Mouse (Mus musculus) Patski (cell line): ENCODE data around the gene Slc34a3. TPM values are rescaled to one million over a fixed set of nuclear protein-coding genes. Genes with fewer than 3 reads are reported as not detected.

Experiments used
- ATAC-seq: fragments of 100-300 bp; one replicate; pipeline ENCODE4 v1.8.0; 2021
- CTCF ChIA-PET: fragments of 350-600 bp; sonication (Branson Sonifier 250); formaldehyde crosslinking; loops from one replicate; lab custom pipeline; 2022; ENCODE audit warnings: inconsistent platforms; lab: Charles Lee
- POLR2A ChIA-PET: fragments of 350-600 bp; sonication (Branson Sonifier 250); formaldehyde crosslinking; loops from one replicate; lab custom pipeline; 2022; ENCODE audit warnings: antibody characterized with exemption, inconsistent platforms; lab: Charles Lee
- DNase-seq: peaks from one replicate; pipeline ENCODE4 v3.0.0-alpha.2; 2011; ENCODE audit warnings: low read depth, low spot score
- H3K27me3 ChIP-seq: fragments of 371-371 bp; one replicate; pipeline ENCODE4 v1.5.1; 2021
- CTCF ChIP-seq: fragments of 100-300 bp; IDR thresholded peaks from one replicate; pipeline ENCODE4 v1.5.1; 2021
- in situ Hi-C: fragments of 300-500 bp; cut with MboI; formaldehyde crosslinking; loops from 3 replicates; pipeline ENCODE4 v1.11.1; 2018; ENCODE audit warnings: low pct_unique_long_range_greater_than_20kb, mixed read lengths
- polyA plus RNA-seq: library from polyadenylated mRNA; unstranded; gene quantifications from one replicate; pipeline ENCODE4 v1.2.3, GENCODE M21; 2021

Gene Slc34a3
- polyA plus RNA-seq, 1 experiment from 2014 or later = not detected

DNA sequence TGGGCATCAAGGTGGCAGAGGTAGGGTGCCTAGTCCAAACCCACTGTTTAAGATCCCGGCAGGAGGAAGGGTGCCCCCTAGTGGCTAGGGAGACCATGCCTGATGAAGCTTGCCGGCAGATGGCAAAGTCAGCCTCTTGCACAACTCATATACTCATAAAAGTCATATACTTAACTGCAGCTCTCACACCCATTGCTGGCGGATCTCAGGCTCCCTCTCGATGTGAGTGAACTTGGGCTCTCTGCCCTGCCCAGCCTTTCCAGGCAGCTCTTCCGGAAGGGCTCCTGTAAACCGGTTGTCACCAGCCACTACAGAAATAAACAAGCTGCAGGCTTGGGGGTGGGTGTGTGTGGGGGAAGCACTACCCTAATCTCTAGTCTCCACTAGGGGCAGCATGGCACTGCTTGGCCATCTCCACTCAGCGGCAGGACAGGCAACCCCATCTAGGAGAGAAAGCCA is 5.7 kb downstream of the Slc34a3 start:
- POLR2A ChIA-PET = interaction anchor here (0.7 to 1.1 kb wide), 2 partner anchors 34 to 52 kb away, joined by 4 read pairs; no protein-coding TSS in a partner anchor
- in situ Hi-C loops = no loop called here
- CTCF ChIA-PET = interaction anchor here (0.6 to 3.4 kb wide), 30 partner anchors 8 to 250 kb away, joined by 3 to 34 read pairs (median 6); partner anchors contain the start of genes AL732309.1, Anapc2, Nelfb and Rnf224
- ATAC-seq = peak; percentile 11
- no peak for TF ChIP-seq CTCF
- DNase-seq = peak; percentile 50
- H3K27me3 ChIP-seq = peaks cover 20% of the 10 kb centered on the region

DNA sequence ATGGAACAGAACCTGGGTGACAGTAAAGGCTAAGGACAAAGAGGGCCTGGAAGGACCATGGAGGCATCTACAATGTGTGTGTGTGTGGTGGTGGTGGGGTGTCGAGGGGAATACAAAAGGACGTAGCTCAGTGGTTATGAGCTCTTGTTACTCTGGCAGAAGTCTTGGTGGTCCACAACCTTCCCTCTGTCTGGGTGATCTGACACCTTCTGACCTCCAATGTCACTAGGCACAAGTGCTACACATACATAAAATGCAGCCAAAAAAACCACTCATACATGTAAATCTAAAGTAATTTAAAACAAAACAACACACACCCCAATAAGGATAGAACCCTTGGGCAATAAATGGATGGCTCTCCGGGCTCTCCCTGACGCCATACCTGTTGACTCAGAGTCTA is 6.8 kb downstream of the Slc34a3 start:
- ChIA-PET CTCF (interaction anchor here (1.1 to 3.4 kb wide), 15 partner anchors 10 to 251 kb away, joined by 3 to 34 read pairs (median 10); partner anchors contain the start of genes AL732309.1, Nelfb, Rnf224 and Tmem203), POLR2A (interaction anchor here (0.7 to 1.5 kb wide), 4 partner anchors 19 to 51 kb away, joined by 4 to 13 read pairs (median 4); no protein-coding TSS in a partner anchor)
- no peak for DNase-seq
- ATAC-seq = no peak
- in situ Hi-C loops = no loop called here
- TF ChIP-seq CTCF = no peak
- peaks cover 16% of the 10 kb centered on the region for H3K27me3 ChIP-seq

GRCm38 (mm10) chr2:25226864-25227263 is 7.3 kb downstream of the Slc34a3 start:
- H3K27me3 ChIP-seq = peaks cover 15% of the 10 kb centered on the region
- no peak for TF ChIP-seq CTCF
- ChIA-PET CTCF (interaction anchor here (1.7 to 3.4 kb wide), 7 partner anchors 16 to 38 kb away, joined by 4 to 34 read pairs (median 16); partner anchors contain the start of genes Nelfb, Tmem203 and Tor4a), POLR2A (interaction anchor here (0.7 to 1.5 kb wide), 3 partner anchors 18 to 38 kb away, joined by 4 to 13 read pairs (median 5); no protein-coding TSS in a partner anchor)
- no peak for ATAC-seq
- no peak for DNase-seq
- in situ Hi-C loops = no loop called here

GRCm38 (mm10) chr2:25225811-25226379 is 8.3 kb downstream of the Slc34a3 start:
- in situ Hi-C loops = no loop called here
- no peak for DNase-seq
- POLR2A ChIA-PET = interaction anchor here (0.6 to 1.3 kb wide), 3 partner anchors 15 to 41 kb away, joined by 3 to 4 read pairs (median 3); no protein-coding TSS in a partner anchor

DNA sequence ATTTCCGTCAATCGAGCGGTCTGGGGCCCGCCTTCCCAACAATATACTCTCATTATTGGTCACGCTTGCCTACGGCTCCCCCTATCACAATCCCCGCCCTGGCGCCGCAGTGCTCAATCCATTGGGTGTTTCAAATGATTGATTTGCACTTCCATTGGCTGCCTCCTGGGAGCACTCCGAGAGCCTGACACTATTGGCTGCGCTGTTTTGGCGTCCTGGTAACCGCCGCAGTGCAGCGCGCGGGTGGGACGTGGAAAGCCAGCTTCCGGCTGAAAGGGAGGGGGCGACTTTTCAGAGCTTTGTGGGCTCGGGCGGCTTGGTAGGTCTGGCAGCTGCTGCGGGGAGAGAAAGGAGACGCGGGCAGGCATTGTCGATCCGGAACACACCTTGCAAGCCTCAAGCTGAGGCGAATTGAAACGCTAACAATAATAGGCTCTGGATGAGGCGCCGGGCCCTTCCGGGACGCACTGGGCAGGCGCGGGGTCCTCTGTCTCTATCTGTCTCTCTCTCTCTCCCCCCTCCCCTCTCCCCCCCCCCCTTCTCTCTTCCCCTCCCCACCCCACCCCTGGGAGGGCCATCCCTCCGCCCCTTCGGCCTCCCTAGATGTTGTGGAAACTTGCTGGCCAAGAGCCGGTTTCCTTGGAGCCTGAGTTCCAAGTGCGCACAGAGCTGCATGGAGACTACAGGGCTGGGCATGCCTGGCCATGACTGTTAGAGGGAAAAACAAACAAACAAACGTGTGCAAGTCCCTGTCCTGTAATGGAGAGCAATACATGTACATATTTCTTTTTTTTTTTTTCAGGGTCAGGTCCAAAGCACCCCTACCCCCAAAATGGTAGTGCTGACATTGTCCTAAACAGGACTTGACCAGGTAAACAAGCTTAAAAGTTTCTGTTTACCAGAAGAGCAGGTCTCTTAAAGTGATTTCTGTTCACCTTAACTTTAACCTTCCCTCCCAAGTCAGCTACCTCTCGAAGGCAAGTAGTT is 9.1 kb downstream of the Slc34a3 start:
- TF ChIP-seq CTCF = no peak
- no peaks in the 10 kb centered on the region for H3K27me3 ChIP-seq
- DNase-seq (peak; percentile 97), ATAC-seq (peak; percentile 85)
- CTCF ChIA-PET = interaction anchor here (1.7 kb wide), 1 partner anchor 31 kb away, joined by 3 read pairs; no protein-coding TSS in a partner anchor
- POLR2A ChIA-PET = interaction anchor here (1.3 to 2.2 kb wide), 3 partner anchors 15 to 42 kb away, joined by 3 to 8 read pairs (median 5); no protein-coding TSS in a partner anchor
- in situ Hi-C loops = no loop called here

More at GRCm38 (mm10) chr2:25225811-25226379, 8.3 kb downstream of the Slc34a3 start:
- H3K27me3 ChIP-seq = peaks cover 5% of the 10 kb centered on the region
- CTCF ChIA-PET = interaction anchor here (3.4 kb wide), 1 partner anchor 32 kb away, joined by 25 read pairs; no protein-coding TSS in a partner anchor
- TF ChIP-seq CTCF = no peak
- ATAC-seq = no peak

- no peak for TF ChIP-seq CTCF
- no peaks in the 10 kb centered on the region for H3K27me3 ChIP-seq
- in situ Hi-C loops = no loop called here
- POLR2A ChIA-PET = interaction anchor here (1.5 to 2.2 kb wide), 3 partner anchors 11 to 41 kb away, joined by 3 to 8 read pairs (median 5); no protein-coding TSS in a partner anchor
- ATAC-seq = no peak
- CTCF ChIA-PET = interaction anchor here (1.7 kb wide), 1 partner anchor 30 kb away, joined by 3 read pairs; no protein-coding TSS in a partner anchor
- DNase-seq = no peak
These were observed 9.7 kb downstream of the Slc34a3 start, which contains the start of gene Tubb4b for GRCm38 (mm10) chr2:25224492-25224765. TSS of gene Tubb4b (minus strand) at chr2:25224702.

- TF ChIP-seq CTCF = no peak
- ChIA-PET CTCF (interaction anchor here (1.7 kb wide), 1 partner anchor 30 kb away, joined by 3 read pairs; no protein-coding TSS in a partner anchor), POLR2A (interaction anchor here (0.7 to 2.2 kb wide), 4 partner anchors 11 to 1128 kb away, joined by 3 to 8 read pairs (median 6); no protein-coding TSS in a partner anchor)
- DNase-seq (peak; percentile 15), ATAC-seq (peak; percentile 31)
- no peaks in the 10 kb centered on the region for H3K27me3 ChIP-seq
- in situ Hi-C loops = no loop called here
These were observed 10.3 kb downstream of the Slc34a3 start for GRCm38 (mm10) chr2:25223681-25224491.

- POLR2A ChIA-PET = interaction anchor here (1.7 kb wide), 1 partner anchor 10 kb away, joined by 5 read pairs; the partner anchor contains the start of gene Nelfb
- in situ Hi-C loops = no loop called here
These were observed 12.8 kb downstream of the Slc34a3 start for GRCm38 (mm10) chr2:25221331-25221772.

DNA sequence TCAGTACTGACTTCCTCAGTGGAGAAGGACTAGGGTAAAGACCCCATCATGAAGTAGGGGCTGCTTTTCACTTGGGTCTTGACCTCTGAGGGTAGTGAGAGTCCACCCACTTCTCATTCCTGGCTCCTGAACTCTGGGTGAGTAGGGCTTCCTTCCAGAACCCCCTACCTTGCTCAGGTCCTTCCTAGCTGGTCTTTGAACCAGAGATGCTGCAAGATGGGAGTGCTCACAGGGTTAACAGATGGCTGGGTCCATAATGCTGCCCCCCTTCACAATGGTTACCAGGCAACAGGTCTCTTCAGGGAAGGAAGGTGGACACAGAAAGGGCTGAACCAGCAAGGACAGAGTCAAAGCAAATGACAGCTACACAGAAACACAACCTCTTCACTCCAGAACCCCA is 15.7 kb downstream of the Slc34a3 start, which contains the start of gene Fam166a:
Gene Fam166a (plus strand): TSS at position 301 of the 400 bp plus-strand sequence.
- CTCF ChIA-PET = no interaction called here
- POLR2A ChIA-PET = no interaction called here

More at GRCm38 (mm10) chr2:25221331-25221772, 12.8 kb downstream of the Slc34a3 start:
- TF ChIP-seq CTCF = no peak
- no peaks in the 10 kb centered on the region for H3K27me3 ChIP-seq
- ATAC-seq (no peak), DNase-seq (no peak)
- CTCF ChIA-PET = interaction anchor here (1.1 to 2.4 kb wide), 4 partner anchors 8 to 27 kb away, joined by 3 to 10 read pairs (median 6); no protein-coding TSS in a partner anchor

More for the DNA sequence above, 15.7 kb downstream of the Slc34a3 start, which contains the start of gene Fam166a:
- no peaks in the 10 kb centered on the region for H3K27me3 ChIP-seq
- DNase-seq (no peak), ATAC-seq (no peak)
- in situ Hi-C loops = no loop called here
- no peak for TF ChIP-seq CTCF
